Comparison of ENCODE assay signal across 8 mouse cellular contexts in the genomic region with DNA sequence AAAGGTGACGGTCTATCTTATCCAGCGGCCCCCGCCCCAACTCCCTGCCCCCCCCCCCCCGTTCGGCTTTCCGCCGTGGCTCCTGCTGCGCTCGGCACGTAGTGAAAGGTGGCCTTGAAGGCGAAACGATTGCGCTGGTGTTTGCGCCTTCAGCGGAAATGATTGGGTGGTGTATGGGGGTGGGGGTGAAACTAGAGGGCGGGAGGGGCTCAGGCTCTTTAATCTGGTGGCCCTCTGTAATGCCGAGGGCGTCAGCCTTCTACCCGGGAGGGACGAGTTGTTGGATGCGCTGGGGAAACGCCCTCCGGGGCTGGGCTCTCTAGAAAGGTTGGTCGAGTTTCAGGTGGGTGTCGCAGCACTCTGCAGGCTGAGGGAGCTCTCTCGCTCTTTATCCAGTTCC. TPM values are rescaled to one million over a fixed set of nuclear protein-coding genes. Genes with fewer than 3 reads are reported as not detected.
A peak's percentile ranks its signal among the peaks of the same experiment; 100 is the strongest.
DNase-seq lines count a peak whose midpoint lies in the region; ATAC-seq and TF ChIP-seq lines count a peak whose summit lies in the region.

No protein-coding gene starts in this region.

- no peak for TF ChIP-seq CTCF in ES-Bruce4 (IDR thresholded peaks at IDR 0.05; ENCODE audit: low read depth, low read length)
- TF ChIP-seq CTCF in bone marrow macrophage, adult 2 months (IDR thresholded peaks at IDR 0.05; ENCODE audit: low read depth, low read length) = no peak
- TF ChIP-seq CTCF in layer of hippocampus, adult 2 months (conservative IDR thresholded peaks at IDR 0.05) = no peak

- peak overlapping the region; percentile 86 for H3K9ac ChIP-seq in ES-Bruce4 (ENCODE audit: low read depth, poor library complexity, severe bottlenecking)
- peak overlapping the region; percentile 94 for H3K9ac ChIP-seq in forebrain, embryonic 12.5 days

- 0% methylated on average over 25 of the region's 26 CpGs for WGBS in forebrain, embryonic 12.5 days

- peak; percentile 70 to 82 for DNase-seq in heart, postnatal 36 days
- peak; percentile 44 to 50 for DNase-seq in layer of hippocampus, adult 2 months (ENCODE audit: low spot score in 2 of 2)
- DNase-seq in lung, postnatal 4 days = peak; percentile 77 to 84
- peak; percentile 68 for DNase-seq in right cerebral cortex, adult 18-20 months
- DNase-seq in urinary bladder, postnatal 36 days (ENCODE audit: low spot score in 2 of 2) = peak; percentile 53 to 76

- TF ChIP-seq POLR2A in ES-Bruce4 (IDR thresholded peaks at IDR 0.05; ENCODE audit: insufficient read depth, low read length) = no peak
- TF ChIP-seq POLR2A in bone marrow macrophage, adult 2 months (IDR thresholded peaks at IDR 0.05; ENCODE audit: borderline replicate concordance, low read depth, low read length) = no peak; the same call in 1 of the 2 replicates

- no peak for ATAC-seq in forebrain, embryonic 12.5 days (ENCODE audit: low FRiP score)

- TF ChIP-seq EP300 in ES-Bruce4 (IDR thresholded peaks at IDR 0.05; ENCODE audit: insufficient read depth, low read depth, low read length) = peak; percentile 79

- H3K27me3 ChIP-seq in ES-Bruce4 (ENCODE audit: control insufficient read depth, insufficient read depth, low read length, poor library complexity, severe bottlenecking) = no peaks in the 10 kb centered on the region
- no peaks in the 10 kb centered on the region for H3K27me3 ChIP-seq in forebrain, embryonic 12.5 days

- 0 out of 2 replicates have a peak overlapping the region, but pooled peaks have one; percentile 4 for H3K27ac ChIP-seq in ES-Bruce4 (ENCODE audit: insufficient read depth, low read length)
- H3K27ac ChIP-seq in bone marrow macrophage, adult 2 months (ENCODE audit: insufficient read depth, low read depth, low read length) = peak overlapping the region; percentile 97
- peak overlapping the region; percentile 99 for H3K27ac ChIP-seq in forebrain, embryonic 12.5 days
- H3K27ac ChIP-seq in layer of hippocampus, adult 2 months = peak overlapping the region; percentile 100

- H3K36me3 ChIP-seq in ES-Bruce4 (ENCODE audit: control insufficient read depth, insufficient read depth, low read length, poor library complexity, severe bottlenecking) = no peaks in the 10 kb centered on the region
- no peaks in the 10 kb centered on the region; the same call in 1 of the 2 replicates for H3K36me3 ChIP-seq in forebrain, embryonic 12.5 days (replicated peaks)

- intact Hi-C loops in heart, postnatal 36 days (cut with DNase I) = loop anchor here (2.0 to 10.0 kb wide), 3 partner anchors 18 to 220 kb away; partner anchors contain the start of gene Glce

- H3K4me2 ChIP-seq in forebrain, embryonic 12.5 days = peak overlapping the region; percentile 84

- no peaks in the 10 kb centered on the region for H3K9me3 ChIP-seq in ES-Bruce4 (replicated peaks; ENCODE audit: control insufficient read depth, insufficient read depth, low read length, poor library complexity, severe bottlenecking)
- no peaks in the 10 kb centered on the region for H3K9me3 ChIP-seq in forebrain, embryonic 12.5 days

- peak overlapping the region; percentile 95 for H3K4me3 ChIP-seq in ES-Bruce4 (ENCODE audit: low read depth, low read length)
- H3K4me3 ChIP-seq in bone marrow macrophage, adult 2 months (ENCODE audit: insufficient read depth, low read length) = peak overlapping the region; percentile 95
- H3K4me3 ChIP-seq in forebrain, embryonic 12.5 days (replicated peaks) = peak overlapping the region; percentile 89
- H3K4me3 ChIP-seq in layer of hippocampus, adult 2 months = peak overlapping the region; percentile 87

- H3K4me1 ChIP-seq in ES-Bruce4 (ENCODE audit: control insufficient read depth, insufficient read depth, low read length) = peaks cover 15% of the 10 kb centered on the region
- H3K4me1 ChIP-seq in bone marrow macrophage, adult 2 months (ENCODE audit: control insufficient read depth, insufficient read depth, low read length) = peaks cover 28% of the 10 kb centered on the region
- H3K4me1 ChIP-seq in forebrain, embryonic 12.5 days = peaks cover 51% of the 10 kb centered on the region

RNA-seq across cellular contexts. Expression of gene Anp32a, which starts 3.5 kb away (rescaled TPM):
- 779 and 784 TPM in 2 replicates for polyA plus RNA-seq in ES-Bruce4 (2011; ENCODE audit: insufficient read depth, insufficient read length, low read depth, missing spikeins)
- polyA plus RNA-seq in bone marrow macrophage, adult 2 months (2012; ENCODE audit: insufficient read depth, insufficient read length, missing spikeins) = 351 and 354 TPM in 2 replicates
- 203 and 223 TPM in 2 replicates for polyA plus RNA-seq in forebrain, embryonic 12.5 days (2016; fragmentation: Nextera tagmentation; extraction: Ambion mirVana)
- total RNA-seq in heart, postnatal 36 days (2021) = 100 to 1,000 TPM; 206 to 209 TPM
- 100 to 1,000 TPM; 350 to 351 TPM for total RNA-seq in layer of hippocampus, adult 2 months (2021)

Comparison
In these comparisons a context has a peak if more than half of its experiments do, and no peak if none do; other contexts are left out.
1. H3K27ac ChIP-seq: peak in every context shown above with its lines; median percentile 100 in layer of hippocampus, adult 2 months; 99 in forebrain, embryonic 12.5 days; 97 in bone marrow macrophage, adult 2 months; 4 in ES-Bruce4.